Mouse (Mus musculus) MEL (cell line): ENCODE results near the gene Tdp1. TPM values are rescaled to one million over a fixed set of nuclear protein-coding genes. Genes with fewer than 3 reads are reported as not detected.

ENCODE experiments used
- DNase-seq: peaks from one replicate; pipeline ENCODE4 v3.0.0; 2011; ENCODE audit warnings: low read depth, low spot score
- H3K27ac ChIP-seq: 2 replicates; pipeline ENCODE4 v1.5.1; 2012; ENCODE audit warnings: low read depth, mild to moderate bottlenecking, control low read depth, low read length, moderate library complexity; ENCODE audit not compliant: control insufficient read depth
- H3K27me3 ChIP-seq, 2 experiments: fragments of 150-350 bp in 1 of 2; sonication (generic) in 1 of 2; 2 replicates each; pipeline ENCODE4 v1.6.1; 2012; ENCODE audit warnings: low read length in 2 of 2, mild to moderate bottlenecking in 2 of 2, improper control_type of control experiment in 1 of 2, moderate library complexity in 1 of 2; ENCODE audit not compliant: insufficient read depth in 2 of 2, control insufficient read depth in 1 of 2
- H3K36me3 ChIP-seq, 2 experiments: 2 replicates each; pipeline ENCODE4 v1.6.1; 2012 to 2014; ENCODE audit warnings: low read length in 2 of 2, improper control_type of control experiment in 1 of 2, inconsistent platforms in 1 of 2, mild to moderate bottlenecking in 1 of 2; ENCODE audit not compliant: insufficient read depth in 2 of 2, control insufficient read depth in 1 of 2
- H3K4me1 ChIP-seq, 2 experiments: fragments of 150-350 bp in 1 of 2; sonication (generic) in 1 of 2; 2 replicates each; pipeline ENCODE4 v1.6.1; 2012; ENCODE audit warnings: low read length in 2 of 2, improper control_type of control experiment in 1 of 2, mild to moderate bottlenecking in 1 of 2; ENCODE audit not compliant: insufficient read depth in 2 of 2, control insufficient read depth in 1 of 2
- H3K4me3 ChIP-seq, 2 experiments: fragments of 150-350 bp in 1 of 2; sonication (generic) in 1 of 2; 2 replicates each; pipeline ENCODE4 v1.5.1; 2012; ENCODE audit warnings: low read depth in 2 of 2, low read length in 2 of 2, mild to moderate bottlenecking in 2 of 2, moderate library complexity in 2 of 2, control low read depth in 1 of 2, improper control_type of control experiment in 1 of 2; ENCODE audit not compliant: control insufficient read depth in 1 of 2, insufficient read depth in 1 of 2
- H3K79me2 ChIP-seq: 2 replicates; pipeline ENCODE4 v1.6.1; 2012; ENCODE audit warnings: mild to moderate bottlenecking, low read length, moderate library complexity; ENCODE audit not compliant: control insufficient read depth, poor library complexity, insufficient read depth
- H3K9ac ChIP-seq: 2 replicates; pipeline ENCODE4 v1.6.1; 2012; ENCODE audit warnings: low read depth, mild to moderate bottlenecking, control low read depth, low read length, moderate library complexity; ENCODE audit not compliant: control insufficient read depth, poor library complexity, severe bottlenecking
- H3K9me3 ChIP-seq: fragments of 150-350 bp; sonication (generic); replicated peaks from 2 replicates; pipeline ENCODE4 v1.6.1; 2012; ENCODE audit warnings: mild to moderate bottlenecking, low read length, improper control_type of control experiment, moderate library complexity; ENCODE audit not compliant: insufficient read depth
- CHD2 ChIP-seq: IDR thresholded peaks from 2 replicates; pipeline ENCODE4 v1.6.1; 2011; ENCODE audit warnings: low read length, improper control_type of control experiment
- CTCF ChIP-seq, 3 experiments: IDR thresholded peaks in 2 of 3; conservative IDR thresholded peaks in 1 of 3; 2 replicates each; pipeline ENCODE4 v1.5.1; 2011 to 2012; ENCODE audit warnings: low read length in 3 of 3, low read depth in 2 of 3, mild to moderate bottlenecking in 2 of 3, improper control_type of control experiment in 1 of 3, inconsistent platforms in 1 of 3, mixed read lengths in 1 of 3, moderate library complexity in 1 of 3; ENCODE audit not compliant: control insufficient read depth in 1 of 3, insufficient read depth in 1 of 3, poor library complexity in 1 of 3, severe bottlenecking in 1 of 3
- ELF1 ChIP-seq: IDR thresholded peaks from 2 replicates; pipeline ENCODE4 v1.6.1; 2014; ENCODE audit warnings: low read depth, mild to moderate bottlenecking, inconsistent platforms, low read length, improper control_type of control experiment, moderate library complexity
- EP300 ChIP-seq, 2 experiments: IDR thresholded peaks; 2 replicates each; pipeline ENCODE4 v1.6.1; 2011; ENCODE audit warnings: improper control_type of control experiment in 2 of 2, low read length in 2 of 2, low read depth in 1 of 2, mild to moderate bottlenecking in 1 of 2
- KAT2A ChIP-seq: conservative IDR thresholded peaks from 2 replicates; pipeline ENCODE4 v1.6.1; 2012; ENCODE audit warnings: low read depth, low read length, improper control_type of control experiment, inconsistent platforms
- MAX ChIP-seq: IDR thresholded peaks from 2 replicates; pipeline ENCODE4 v1.6.1; 2011; ENCODE audit warnings: low read length, improper control_type of control experiment
- MEF2A ChIP-seq: IDR thresholded peaks from 2 replicates; pipeline ENCODE4 v1.6.1; 2014; ENCODE audit warnings: low read depth, mild to moderate bottlenecking, inconsistent platforms, low read length, improper control_type of control experiment; ENCODE audit not compliant: poor library complexity, insufficient replicate concordance, severe bottlenecking; ENCODE audit errors: extremely low read depth
- MXI1 ChIP-seq: IDR thresholded peaks from 2 replicates; pipeline ENCODE4 v1.6.1; 2011; ENCODE audit warnings: mild to moderate bottlenecking, low read depth, low read length, improper control_type of control experiment
- MYB ChIP-seq: IDR thresholded peaks from 2 replicates; pipeline ENCODE4 v1.6.1; 2011; ENCODE audit warnings: mild to moderate bottlenecking, low read depth, low read length, improper control_type of control experiment
- MYC ChIP-seq: IDR thresholded peaks from 2 replicates; pipeline ENCODE4 v1.6.1; 2011; ENCODE audit warnings: low read depth, mild to moderate bottlenecking, low read length, improper control_type of control experiment, moderate library complexity
- NELFE ChIP-seq: IDR thresholded peaks from 2 replicates; pipeline ENCODE4 v1.6.1; 2011; ENCODE audit warnings: low read depth, low read length, improper control_type of control experiment
- NRF1 ChIP-seq: IDR thresholded peaks from 2 replicates; pipeline ENCODE4 v1.6.1; 2014; ENCODE audit warnings: low read depth, mild to moderate bottlenecking, inconsistent platforms, low read length, improper control_type of control experiment, moderate library complexity; ENCODE audit not compliant: poor library complexity, insufficient read depth, severe bottlenecking
- POLR2AphosphoS5 ChIP-seq: IDR thresholded peaks from 2 replicates; pipeline ENCODE4 v1.6.1; 2012; ENCODE audit warnings: low read depth, borderline replicate concordance, mild to moderate bottlenecking, inconsistent platforms, low read length, moderate library complexity, mixed read lengths
- RAD21 ChIP-seq: IDR thresholded peaks from 2 replicates; pipeline ENCODE4 v1.6.1; 2011; ENCODE audit warnings: mild to moderate bottlenecking, low read depth, low read length, improper control_type of control experiment
- RCOR1 ChIP-seq: IDR thresholded peaks from 2 replicates; pipeline ENCODE4 v1.6.1; 2012; ENCODE audit warnings: low read depth, mild to moderate bottlenecking, inconsistent platforms, low read length, improper control_type of control experiment
- SMC3 ChIP-seq: IDR thresholded peaks from 2 replicates; pipeline ENCODE4 v1.6.1; 2011; ENCODE audit warnings: low read depth, low read length, improper control_type of control experiment
- ZC3H11A ChIP-seq: IDR thresholded peaks from 2 replicates; pipeline ENCODE4 v1.6.1; 2012; ENCODE audit warnings: low read depth, mild to moderate bottlenecking, inconsistent platforms, low read length, improper control_type of control experiment
- ZMIZ1 ChIP-seq: IDR thresholded peaks from 2 replicates; pipeline ENCODE4 v1.6.1; 2012; ENCODE audit warnings: low read depth, mild to moderate bottlenecking, inconsistent platforms, low read length, improper control_type of control experiment, moderate library complexity
- ZNF384 ChIP-seq: IDR thresholded peaks from 2 replicates; pipeline ENCODE4 v1.6.1; 2012; ENCODE audit warnings: low read depth, mild to moderate bottlenecking, inconsistent platforms, low read length, improper control_type of control experiment
- polyA plus RNA-seq, 2 experiments: library from polyadenylated mRNA; stranded (reverse) in 1 of 2; unstranded in 1 of 2; fragments of >175 nt in 1 of 2; fragments of >200 nt in 1 of 2; gene quantifications; 2 replicates each; pipeline versions ENCODE4 v1.2.1 to v1.2.4; 2012; ENCODE audit warnings: low replicate concordance in 2 of 2, low read depth in 1 of 2; ENCODE audit not compliant: insufficient read length in 2 of 2, insufficient read depth in 1 of 2, missing spikeins in 1 of 2
- total RNA-seq: library from RNA; depleted of rRNA; stranded (reverse); fragments of 300-350 nt; gene quantifications from 2 replicates; pipeline ENCODE4 v1.2.3, GENCODE M21; 2012

The Tdp1 gene
- total and polyA plus RNA-seq, 3 experiments = 33.2 to 142 (median 94.3) TPM

DNA sequence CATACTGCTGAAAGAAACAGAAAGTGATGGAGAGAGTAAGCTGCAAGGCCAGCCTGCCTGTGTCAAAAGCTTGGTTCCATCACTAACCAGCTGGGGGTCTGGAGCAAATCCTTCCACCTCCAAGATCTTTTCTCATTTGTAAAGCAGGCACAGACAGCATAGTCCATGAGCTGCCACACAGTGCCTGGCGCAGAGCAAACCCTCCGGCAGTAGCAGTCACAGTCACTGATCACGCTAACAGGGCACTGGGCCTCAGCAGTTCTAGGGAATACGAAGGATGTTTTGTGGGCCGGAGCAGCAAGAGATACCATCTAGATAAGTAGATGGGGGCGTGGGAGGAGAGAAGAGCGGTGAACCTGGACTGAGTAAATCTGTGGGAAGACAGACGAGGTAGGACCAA, 39.4 kb upstream of the Tdp1 start:
- no peak overlapping the region for H3K4me3 ChIP-seq
- TF ChIP-seq CHD2 (no peak), KAT2A (no peak), MYC (no peak), MEF2A (no peak), RCOR1 (no peak), ELF1 (no peak), POLR2AphosphoS5 (no peak), RAD21 (no peak), EP300 (IDR thresholded peaks at IDR 0.05; ENCODE audit: low read depth in 1 of 2, low read length in 2 of 2) (no peak), ZMIZ1 (no peak), MXI1 (no peak), NRF1 (no peak), CTCF (IDR thresholded peaks at IDR 0.05 in 2 of 3, conservative IDR thresholded peaks at IDR 0.05 in 1 of 3; ENCODE audit: control insufficient read depth in 1 of 3, insufficient read depth in 1 of 3, low read depth in 2 of 3, low read length in 3 of 3, poor library complexity in 1 of 3, severe bottlenecking in 1 of 3) (no peak), ZNF384 (no peak)
- TF ChIP-seq, all 39 proteins: peak for 0
- H3K79me2 ChIP-seq = no peaks in the 10 kb centered on the region
- H3K27me3 ChIP-seq = no peaks in the 10 kb centered on the region
- H3K27ac ChIP-seq = no peak overlapping the region
- H3K4me1 ChIP-seq = 0 out of 4 replicates have a peak, but pooled peaks cover 0 to 3% of the 10 kb centered on the region in 2 experiments
- H3K36me3 ChIP-seq = no peaks in the 10 kb centered on the region
- no peak for DNase-seq
- no peak overlapping the region for H3K9ac ChIP-seq
- H3K9me3 ChIP-seq = no peaks in the 10 kb centered on the region

DNA sequence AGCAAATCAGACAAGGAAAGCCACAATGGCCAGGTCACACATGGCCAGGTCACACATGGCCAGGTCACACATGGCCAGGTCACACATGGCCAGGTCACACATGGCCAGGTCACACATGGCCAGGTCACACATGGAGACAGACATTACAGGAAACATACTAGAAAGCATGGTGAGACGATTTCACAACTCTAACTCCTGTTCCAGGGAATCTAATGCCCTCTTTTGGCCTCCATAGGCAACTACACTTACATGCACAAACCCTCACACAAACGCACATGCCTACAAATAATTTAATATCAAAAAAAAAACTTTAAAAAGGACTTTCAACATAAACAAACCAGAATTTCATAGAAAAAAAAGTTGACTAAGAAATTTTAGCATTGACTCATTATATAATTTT, 34.3 kb upstream of the Tdp1 start:
- peaks cover 2 to 3% of the 10 kb centered on the region in 2 experiments; a peak in 1 of 4 replicates for H3K4me1 ChIP-seq
- H3K27me3 ChIP-seq = no peaks in the 10 kb centered on the region
- H3K4me3 ChIP-seq = no peak overlapping the region
- H3K36me3 ChIP-seq = no peaks in the 10 kb centered on the region; a peak in 1 of 4 replicates
- no peak overlapping the region for H3K27ac ChIP-seq
- no peak overlapping the region for H3K9ac ChIP-seq
- peak; percentile 53 for DNase-seq
- no peaks in the 10 kb centered on the region for H3K9me3 ChIP-seq
- no peaks in the 10 kb centered on the region for H3K79me2 ChIP-seq
- TF ChIP-seq CHD2 (no peak), NELFE (no peak), RAD21 (peak; percentile 61), MYB (no peak), ZC3H11A (peak; percentile 41; the same call in 1 of the 2 replicates), SMC3 (peak; percentile 48), MYC (0 out of 2 replicates have a peak, but pooled peaks have one; percentile 47), CTCF (IDR thresholded peaks at IDR 0.05 in 2 of 3, conservative IDR thresholded peaks at IDR 0.05 in 1 of 3; ENCODE audit: control insufficient read depth in 1 of 3, insufficient read depth in 1 of 3, low read depth in 2 of 3, low read length in 3 of 3, poor library complexity in 1 of 3, severe bottlenecking in 1 of 3) (peak; percentile 9 to 53 (median 33); a peak in 4 of 6 replicates), MAX (peak; percentile 42; the same call in 1 of the 2 replicates)
